Mouse (Mus musculus): Measurements from ENCODE around the gene Csnk1d.

Gene Csnk1d

GRCm38 (mm10) chr11:120916477-120916876 is 74.7 kb downstream of the Csnk1d start:
- intact Hi-C loops (cut with DNase I): no loop called here

DNA sequence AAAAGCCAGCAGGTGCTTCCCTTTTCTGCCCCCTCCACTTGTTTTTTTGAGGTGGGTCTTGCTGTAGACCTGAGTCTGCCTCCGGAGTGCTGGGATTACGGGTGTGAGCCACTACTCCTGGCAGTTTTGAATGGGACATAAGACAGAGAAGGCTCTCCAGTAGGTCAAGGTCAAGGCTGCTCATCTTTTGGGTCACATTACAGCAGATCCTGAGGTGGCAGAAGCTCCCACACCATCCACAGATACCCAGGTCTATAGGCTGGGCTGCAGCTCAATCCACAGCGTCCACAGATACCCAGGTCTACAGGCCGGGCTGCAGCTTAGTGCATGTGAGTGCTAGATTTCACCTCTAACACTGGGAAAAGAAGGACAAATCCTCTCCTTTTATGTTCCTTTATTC is 77.3 kb downstream of the Csnk1d start:
- intact Hi-C loops (cut with DNase I): no loop called here
